Mouse (Mus musculus) gastrocnemius, adult 18-20 months (tissue): ENCODE data around the gene Dtnbp1. TPM values are rescaled to one million over a fixed set of nuclear protein-coding genes. Genes with fewer than 3 reads are reported as not detected.

Experiments used
- DNase-seq: peaks from one replicate; pipeline ENCODE4 v3.0.0; 2021; ENCODE audit warnings: low spot score
- total RNA-seq, 2 experiments: library from RNA; stranded (reverse); gene quantifications; 2 replicates each; pipeline ENCODE4 v1.2.3; 2021

The Dtnbp1 gene
- total RNA-seq, 2 experiments from 2014 or later: 66.3 to 78.4 TPM

DNA sequence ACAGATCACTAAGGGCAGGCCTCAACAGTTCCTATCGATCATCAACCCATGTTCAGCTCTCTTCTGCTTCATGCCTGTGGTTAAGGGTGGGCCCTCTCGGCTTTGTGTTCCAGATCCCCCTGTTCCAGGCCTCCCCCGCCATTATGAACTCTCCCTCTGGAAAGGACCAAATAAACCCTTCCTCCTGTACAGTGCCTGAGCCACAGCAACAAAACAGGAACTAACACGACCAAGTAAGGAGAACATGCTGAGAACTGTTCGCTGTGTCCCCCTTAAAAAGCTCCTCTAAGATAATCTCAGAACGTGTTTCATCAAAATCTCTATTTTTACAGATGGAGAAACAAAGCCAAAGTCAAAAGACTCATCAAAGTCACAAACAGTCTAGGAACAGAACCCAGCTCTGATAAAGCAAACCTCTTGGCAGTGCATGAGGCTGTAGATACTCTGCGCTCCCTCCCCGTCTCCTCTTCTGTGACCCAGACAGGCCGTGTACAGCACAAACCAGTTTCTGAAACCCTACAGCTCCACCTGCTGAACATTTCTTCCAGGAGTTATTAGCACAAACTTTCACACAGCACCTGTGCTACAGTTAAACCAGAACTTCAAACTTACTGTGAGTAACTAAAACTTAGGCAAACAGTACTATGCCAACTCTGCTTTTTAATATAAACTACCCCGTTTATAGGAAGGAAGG, 49.4 kb downstream of the Dtnbp1 start:
- peak; percentile 42 for DNase-seq

DNA sequence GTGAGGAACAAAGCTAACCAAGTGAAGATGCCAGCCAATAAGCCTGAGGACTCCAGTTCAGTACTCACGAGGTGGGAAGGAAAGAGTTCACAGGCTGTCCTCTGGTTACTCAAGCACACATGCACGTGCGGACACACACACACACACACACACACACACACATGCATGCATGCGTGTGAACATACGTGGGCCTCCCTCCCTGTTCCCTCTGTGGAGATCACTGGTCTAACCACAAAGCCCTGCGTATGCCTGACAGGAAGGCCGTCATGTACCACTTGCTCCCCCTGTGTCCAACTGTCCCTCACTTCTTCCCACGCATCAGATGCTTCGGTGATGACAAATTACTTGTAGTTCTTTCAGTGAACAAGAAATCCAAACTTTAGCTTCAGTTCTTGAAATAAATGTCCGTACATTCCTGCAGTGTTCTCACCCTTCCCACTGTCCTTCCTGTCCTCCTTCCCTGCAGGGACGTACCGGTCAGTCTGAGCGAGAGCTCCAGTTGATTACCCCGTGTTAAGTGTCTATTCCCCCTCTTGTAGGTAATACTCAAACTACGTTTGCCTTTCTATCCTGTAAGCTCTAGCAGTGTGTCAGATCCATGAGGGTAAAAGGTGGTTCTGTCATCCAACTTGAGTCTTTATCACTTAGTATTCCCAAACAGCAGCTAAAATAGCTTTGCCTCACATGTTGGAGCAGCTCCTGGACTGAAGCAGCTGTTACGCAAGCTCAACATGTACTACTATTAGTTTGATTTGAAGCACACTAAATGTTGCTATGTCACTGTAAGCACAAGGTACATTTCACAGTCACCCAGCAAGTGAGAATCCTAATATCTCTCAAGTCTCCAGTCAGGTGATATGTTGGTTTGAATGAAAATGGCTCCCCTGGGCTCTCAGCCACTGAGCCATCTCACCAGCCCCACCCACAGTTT, 53.4 kb downstream of the Dtnbp1 start:
- peak; percentile 27 for DNase-seq

DNA sequence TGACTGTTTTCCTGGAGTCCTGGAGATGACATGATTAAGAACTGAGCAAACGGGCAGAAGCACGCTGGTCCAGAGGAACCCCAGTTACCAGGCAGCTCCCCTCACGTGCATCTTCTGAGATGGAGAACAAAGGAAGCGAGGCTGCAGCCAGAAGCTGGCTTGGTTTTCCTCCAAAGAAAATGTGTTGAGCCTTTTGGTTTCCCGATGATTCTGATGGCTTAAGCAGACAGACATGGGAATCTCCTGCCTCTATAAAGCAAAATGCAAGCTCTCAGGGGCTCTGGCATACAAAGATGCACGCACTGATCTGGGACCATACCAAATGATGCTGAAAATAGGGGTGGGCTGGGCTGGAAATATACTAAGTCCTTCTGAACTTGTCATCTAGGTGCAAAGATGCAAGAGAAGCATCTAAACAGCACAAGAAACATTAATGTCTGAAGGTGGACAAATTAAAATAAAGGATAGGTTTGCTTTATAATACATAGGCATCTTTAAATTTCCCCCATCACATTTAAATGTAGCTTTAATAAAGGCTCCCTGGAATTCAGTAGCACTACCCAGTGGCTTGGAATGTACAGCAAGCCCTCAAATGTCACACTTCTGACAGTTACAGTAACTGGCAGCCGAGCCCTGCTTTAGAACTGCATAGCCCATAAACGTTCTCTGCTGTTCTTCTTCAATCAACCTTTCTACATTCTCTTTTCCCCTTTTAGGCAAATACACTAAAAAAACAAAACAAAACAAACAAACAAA, 54.9 kb downstream of the Dtnbp1 start:
- DNase-seq: no peak

DNA sequence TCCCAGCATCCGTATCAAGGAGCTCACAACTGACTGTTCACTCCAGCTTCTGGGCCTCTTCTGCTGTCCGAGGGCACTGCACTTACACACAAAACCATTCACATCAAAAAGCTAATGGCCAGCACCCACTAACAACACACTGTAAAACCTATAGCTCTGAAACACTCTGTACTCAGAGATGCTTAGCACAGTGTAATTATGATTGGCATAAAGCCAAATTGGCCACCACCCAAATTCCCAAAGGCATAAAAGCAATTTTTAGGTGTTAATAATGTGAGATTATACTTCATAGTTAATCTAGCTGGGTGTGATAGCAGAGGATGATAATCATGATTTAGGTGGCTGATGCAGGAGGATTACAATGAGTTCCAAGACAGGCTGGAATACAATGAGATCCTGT, 58.3 kb downstream of the Dtnbp1 start:
- DNase-seq: no peak

DNA sequence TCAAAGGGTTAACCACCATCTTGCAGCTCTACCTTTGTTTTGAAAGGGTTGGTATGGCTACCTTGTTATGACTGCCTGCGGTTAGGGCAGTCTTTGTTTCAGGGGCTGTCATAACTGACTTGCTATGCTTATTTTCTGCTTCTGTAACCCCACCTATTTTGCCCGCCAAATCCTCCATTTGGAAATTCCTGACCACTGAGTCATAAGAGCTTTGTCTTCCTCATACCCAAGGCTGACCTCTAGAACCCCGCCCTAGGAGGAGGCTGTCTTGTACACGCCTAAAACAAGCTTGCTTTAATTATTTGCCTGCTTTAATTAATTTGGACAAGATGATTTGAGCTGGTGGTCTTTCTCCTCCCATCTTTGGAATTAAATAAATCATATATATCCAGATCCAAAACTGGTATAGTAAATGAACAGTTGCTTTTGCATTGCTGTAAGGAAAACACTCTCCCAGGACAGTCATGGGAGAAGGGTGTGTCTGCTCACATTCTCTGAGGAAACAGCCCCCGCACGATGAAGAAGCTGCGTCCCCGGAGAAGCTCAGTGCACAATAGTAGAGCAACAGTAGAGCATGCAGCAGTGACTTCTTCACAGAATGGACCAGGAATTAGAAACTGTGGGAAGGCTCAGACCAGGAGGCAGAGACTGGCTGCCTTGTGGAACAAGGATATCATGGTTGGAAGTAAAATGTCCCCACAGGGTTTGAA, 62.5 kb downstream of the Dtnbp1 start:
- peak; percentile 28 for DNase-seq

DNA sequence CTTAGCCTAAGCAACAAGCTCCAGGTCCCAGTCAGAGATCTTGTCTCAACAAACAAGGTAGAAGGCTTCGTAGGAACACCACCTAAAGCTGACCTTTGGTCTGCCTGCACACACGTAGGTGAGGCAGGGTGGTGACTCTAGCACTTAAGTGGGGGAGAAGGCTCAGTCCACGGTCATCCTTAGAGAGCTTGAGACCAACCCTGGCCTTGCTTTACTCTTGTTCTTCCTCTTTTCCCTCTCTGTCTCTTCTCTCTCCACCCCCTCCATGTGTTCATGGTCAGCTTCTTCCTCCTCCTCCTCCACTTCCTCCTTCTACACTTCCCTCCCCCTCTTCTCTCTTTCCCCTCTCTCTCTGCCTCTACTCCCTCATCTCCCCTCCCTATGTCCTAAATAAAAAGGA, 64.3 kb downstream of the Dtnbp1 start:
- no peak for DNase-seq

DNA sequence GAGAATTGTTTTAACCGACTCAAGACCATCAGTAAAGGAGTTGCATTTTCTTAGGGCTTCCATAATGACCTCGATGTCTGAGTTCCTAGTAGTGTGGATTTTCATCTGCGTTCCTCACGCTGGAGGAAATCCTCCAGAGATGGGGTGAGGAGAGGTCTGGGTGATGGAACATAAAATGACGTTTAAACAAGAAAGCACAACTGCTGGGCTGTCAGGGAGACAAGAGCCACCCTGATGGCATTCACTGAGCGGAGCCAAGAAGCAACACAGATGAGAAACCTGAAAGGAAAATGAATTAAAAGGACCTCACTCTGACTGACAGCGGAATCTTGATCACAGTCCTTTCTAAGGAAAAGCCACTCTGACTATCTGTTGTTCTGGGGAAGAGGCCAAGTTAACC, 68.4 kb downstream of the Dtnbp1 start:
- no peak for DNase-seq

DNA sequence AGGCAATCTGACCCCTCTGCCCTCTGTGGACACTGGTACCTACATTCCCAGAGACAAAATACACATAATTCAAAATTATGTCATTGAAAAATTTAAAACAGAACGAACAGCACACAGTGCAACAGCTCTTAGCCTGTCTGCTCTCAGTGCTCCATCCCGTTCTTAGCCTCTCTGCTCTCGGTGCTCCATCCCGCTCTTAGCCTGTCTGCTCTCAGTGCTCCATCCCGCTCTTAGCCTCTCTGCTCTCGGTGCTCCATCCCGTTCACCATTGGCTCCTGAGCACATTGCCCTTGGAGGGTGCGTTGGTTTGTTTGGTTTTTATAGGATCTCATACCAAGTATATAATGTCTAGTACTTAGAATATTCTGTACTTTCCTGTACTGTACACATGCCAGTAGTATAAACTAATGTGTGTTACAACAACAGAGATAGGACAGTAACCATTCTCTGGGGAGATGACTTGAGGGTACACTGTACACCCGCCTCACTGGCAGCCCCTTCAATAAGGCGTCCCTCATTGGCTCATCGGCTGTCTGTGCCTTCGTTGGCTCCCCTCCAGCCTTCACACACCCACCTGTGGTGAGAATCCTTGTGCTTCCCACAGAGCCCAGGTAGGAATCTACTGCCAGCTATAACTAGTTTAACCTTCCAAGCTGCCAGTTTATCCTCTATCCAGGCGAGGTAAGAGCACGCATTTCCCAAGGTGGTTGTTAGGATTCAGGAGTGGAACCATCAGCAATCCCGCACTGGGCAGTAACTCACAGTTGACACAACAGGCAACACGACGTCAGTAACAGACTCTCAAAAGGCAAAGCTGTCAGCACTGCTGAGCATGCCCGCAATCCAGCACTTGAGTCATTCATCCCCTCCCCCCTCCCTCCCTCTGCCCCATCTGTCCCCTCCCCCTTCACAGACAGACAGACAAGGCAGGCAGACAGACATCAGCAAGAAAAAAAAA, 69.4 kb downstream of the Dtnbp1 start:
- DNase-seq: no peak

DNA sequence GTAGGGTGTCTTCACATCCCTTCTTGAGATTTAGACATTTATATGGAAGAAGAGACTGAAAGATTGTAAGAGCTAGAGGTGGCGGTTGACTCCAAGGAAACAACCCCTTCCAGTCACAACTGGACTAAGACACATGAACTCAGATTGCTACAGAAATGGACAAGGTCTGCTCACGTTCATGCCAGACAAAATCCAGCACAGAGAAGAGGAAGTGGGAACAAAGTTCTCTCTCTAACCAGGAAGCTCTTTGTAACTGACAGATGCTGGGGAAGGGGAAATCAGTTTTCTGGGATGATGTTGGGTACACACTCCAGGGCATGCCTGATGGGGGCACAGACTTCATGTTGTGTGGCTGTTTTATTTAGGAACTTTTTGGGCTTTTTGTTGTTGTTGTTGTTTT, 75.6 kb downstream of the Dtnbp1 start:
- no peak for DNase-seq

DNA sequence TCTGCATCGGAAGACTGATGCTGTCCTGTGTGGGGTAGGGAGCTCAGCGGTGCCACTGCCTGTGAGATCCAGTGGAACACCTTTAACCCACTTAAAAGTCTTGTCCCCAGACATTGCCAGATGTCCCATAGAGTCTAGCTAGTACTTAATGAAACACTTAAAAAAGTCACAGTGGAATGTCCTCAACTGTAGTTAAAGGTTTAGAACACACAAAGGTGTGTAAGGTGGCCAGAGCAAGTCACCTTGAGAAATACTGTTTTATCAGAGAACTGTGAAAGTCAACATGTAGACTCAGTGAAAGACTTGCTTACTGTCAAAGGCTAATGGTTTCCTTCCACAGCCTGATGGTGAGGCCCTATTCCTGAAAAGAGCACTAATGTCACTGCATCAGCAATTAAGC, 76.8 kb downstream of the Dtnbp1 start:
- DNase-seq: no peak

DNA sequence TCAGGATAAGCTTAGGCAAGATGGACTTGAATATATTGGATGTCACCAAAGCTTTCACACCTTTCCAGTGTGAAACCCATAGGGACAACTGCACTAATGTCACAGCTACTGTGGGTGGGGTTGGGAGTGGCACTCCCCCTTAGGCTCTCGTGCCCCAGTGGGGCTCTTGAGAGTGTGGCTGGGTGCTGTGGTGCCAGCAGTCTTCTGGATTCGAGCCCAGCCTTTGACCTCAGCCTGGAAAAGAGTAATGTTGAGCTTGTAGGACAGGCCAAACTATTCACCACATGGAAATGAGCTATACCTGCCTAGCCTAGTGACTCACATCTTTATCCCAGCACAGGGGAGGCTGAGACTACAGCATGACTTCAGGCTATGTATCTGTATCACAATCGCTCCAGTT, 77.9 kb downstream of the Dtnbp1 start:
- no peak for DNase-seq

DNA sequence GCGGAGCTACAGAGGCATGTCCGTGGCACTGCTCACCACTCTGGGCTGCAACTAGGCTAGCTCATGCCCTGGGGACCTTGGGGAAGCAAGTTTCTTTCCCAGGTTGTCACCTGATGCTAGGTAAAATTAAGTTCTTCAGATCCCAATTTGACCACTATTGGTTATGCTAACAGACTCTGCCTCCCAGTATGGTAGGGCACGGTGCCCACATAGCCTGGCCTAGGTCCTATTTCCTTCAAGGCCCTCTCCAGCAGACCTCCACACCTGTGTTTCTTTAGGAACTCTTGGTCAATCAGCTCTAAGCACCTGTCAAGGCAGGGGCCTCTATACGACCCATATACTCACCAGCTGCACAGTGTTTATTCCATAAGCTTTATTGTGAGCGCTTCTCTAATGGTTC, 80.2 kb downstream of the Dtnbp1 start:
- no peak for DNase-seq

DNA sequence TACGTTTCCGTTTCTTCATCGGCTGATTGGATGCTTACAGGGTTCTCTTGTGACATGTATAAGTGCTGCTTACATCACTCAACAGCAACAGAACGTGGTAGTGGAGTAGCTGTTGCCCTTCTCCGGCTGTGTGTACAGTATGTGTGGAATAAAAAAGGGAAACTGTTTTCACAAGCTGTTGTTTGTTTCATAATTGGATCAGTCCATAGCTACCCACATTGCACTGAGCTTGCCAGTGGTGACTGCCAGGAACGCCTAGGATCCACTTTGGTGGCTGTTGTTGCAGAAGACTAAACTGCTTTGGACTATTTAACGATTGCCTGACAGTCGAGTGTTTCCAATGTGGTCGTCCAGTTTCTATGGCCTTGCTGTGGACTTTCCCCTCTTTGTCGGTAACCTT, 80.9 kb downstream of the Dtnbp1 start:
- DNase-seq: no peak

DNA sequence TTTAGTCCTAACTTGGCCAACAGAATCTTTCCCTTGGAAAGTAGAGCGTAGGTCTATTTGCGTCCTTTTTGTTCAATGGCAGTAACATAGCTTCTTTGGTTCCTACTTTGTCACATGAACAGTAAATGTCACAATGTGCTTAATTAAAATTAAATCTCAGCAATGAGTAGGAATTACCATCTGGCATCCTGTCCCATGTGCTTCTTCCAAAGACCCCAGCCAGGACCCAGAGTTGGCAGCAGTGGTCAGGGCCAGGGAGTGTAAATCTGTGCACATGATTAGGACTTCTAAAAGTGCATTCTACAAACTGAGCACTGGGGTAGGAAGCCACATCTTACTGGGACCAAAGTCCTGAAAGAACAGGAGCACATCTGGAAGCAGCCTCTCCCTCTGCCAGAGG, 83.7 kb downstream of the Dtnbp1 start:
- DNase-seq: no peak

DNA sequence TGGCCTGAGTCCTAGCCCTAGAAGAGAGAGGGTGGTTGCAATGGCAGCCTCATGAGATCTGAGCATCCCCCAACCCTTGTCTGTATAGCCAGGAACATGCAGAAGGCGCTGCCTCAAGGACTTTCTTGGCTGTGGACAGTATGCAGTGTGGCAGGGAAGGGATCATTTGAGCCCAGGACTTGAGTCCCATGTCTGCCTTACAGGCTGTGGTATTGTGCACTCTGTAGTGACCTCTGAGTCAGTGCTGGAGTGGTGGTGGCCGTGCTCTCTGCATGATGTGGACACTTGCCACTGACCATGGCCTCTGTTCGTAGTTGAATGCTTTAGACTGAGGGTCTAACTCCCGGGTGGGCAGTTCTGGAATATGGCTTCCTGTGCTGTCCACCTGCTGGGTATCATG, 84.7 kb downstream of the Dtnbp1 start:
- DNase-seq: no peak

DNA sequence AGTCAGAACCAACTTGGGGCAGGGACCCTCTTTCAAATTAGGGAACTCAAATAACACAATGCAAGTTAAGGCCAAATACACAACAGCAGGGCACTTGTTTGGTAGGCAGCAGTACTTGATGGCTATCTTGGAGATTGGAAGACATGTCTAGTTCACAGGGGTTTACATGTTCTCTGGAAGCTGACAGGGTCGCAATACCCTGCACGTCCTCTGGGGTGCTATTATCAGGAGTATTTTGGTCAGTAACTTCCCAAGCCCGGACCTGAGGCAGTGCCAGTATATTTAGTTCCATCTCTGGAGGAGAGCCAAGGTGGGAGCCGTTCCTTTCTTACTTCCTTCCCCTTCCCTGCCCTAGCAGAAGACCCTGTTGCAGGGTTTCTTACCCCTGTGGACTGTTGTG, 86.0 kb downstream of the Dtnbp1 start:
- DNase-seq: no peak

DNA sequence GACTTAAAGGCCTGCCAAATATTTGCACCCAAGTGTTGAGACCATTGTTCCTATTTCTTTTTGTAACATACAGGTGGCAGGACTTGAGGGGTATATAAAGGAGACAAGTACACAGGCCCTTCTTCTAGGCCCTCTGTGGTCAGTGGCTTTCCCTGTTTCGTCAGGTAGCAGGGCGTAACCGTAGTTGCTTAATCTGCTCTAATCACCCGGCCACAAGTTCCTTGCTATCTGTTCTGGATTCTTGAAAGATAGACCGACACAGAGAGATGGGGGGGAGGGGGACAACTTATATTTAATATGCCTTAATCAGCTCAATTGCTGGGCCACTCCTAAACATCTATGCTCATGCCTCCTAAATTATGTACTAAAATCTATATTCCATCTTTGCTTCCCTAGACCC, 86.6 kb downstream of the Dtnbp1 start:
- DNase-seq: no peak

DNA sequence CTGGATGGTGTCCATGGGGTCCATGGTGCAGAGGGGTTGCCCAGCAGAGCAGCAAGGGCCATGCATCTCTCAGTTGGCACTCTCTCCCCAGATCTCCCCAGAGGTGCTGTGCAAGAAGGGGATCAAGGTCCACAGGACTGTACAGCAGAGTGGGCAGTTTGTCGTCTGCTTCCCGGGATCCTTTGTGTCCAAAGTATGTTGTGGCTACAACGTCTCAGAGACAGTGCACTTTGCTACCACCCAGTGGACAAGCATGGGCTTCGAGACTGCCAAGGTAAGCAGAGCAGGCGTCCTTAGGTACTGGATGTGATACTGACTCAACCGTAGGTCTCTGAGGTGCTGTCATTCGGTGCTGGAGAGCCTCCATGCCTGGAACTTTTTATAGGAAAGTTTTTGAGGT, 88.4 kb downstream of the Dtnbp1 start:
- DNase-seq: no peak

DNA sequence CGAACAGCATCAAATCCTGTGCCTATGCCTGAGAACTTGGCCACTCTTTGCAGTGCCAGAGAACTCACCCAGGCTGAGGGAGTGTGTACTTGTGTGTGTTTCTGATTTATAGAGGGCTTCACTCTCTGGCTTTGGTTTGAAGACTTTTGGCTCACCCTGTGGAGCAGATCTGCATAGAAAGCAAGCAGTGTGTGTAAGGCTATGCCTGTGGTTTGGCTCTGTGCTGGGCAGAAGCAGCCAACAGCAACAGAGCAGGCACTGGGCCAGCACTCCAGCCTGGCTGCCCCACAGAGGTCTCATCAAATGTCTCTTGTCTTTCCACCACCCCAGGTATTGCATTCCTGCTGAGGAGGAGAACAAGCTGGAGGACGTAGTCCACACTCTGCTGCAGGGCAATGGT, 89.1 kb downstream of the Dtnbp1 start:
- peak; percentile 78 for DNase-seq

DNA sequence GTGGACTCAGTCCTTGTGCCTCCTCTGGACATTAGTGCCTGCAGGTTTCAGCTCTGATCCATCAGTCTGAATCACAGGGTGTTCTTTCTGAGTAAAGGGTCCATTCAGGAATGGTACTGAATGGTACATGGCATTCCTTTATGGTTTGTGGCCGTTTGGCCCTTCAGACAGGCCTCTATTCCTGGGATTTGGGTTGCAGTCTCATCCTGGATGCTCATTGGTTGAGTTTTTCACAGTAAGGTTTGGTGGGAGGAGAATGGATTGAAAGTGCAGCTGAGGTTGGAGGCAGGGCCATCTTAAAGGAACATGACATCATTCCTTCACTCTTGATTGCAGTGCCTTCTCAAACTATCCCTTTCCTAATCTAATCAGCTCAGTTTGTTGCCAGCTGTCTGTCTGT, 93.2 kb downstream of the Dtnbp1 start:
- DNase-seq: no peak
